Mouse (Mus musculus) neural tube, embryonic 11.5 days (tissue): ENCODE results near the gene Klhl5. TPM values are rescaled to one million over a fixed set of nuclear protein-coding genes. Genes with fewer than 3 reads are reported as not detected.
"Not testable (repeated sequence)": the region's sequence is repeated elsewhere in the genome, so short reads cannot be mapped to it uniquely, and the experiment has no call there.

Experiments used
- ATAC-seq: fragments of 200-750 bp; cut with Nextera tagmentation; 2 replicates; pipeline ENCODE4 v1.8.0; 2017; ENCODE audit warnings: moderate number of reproducible peaks, mild to moderate bottlenecking, moderate TSS enrichment, moderate library complexity; ENCODE audit not compliant: insufficient read depth, low FRiP score, low TSS enrichment
- DNase-seq: peaks from one replicate; pipeline ENCODE4 v3.0.0-alpha.2; 2015; ENCODE audit warnings: low spot score
- H3K27ac ChIP-seq: fragments of 300-500 bp; sonication (generic); 2 replicates; pipeline ENCODE4 v1.5.1; 2014; ENCODE audit warnings: low read depth, mild to moderate bottlenecking, low read length
- H3K27me3 ChIP-seq: fragments of 300-500 bp; sonication (generic); 2 replicates; pipeline ENCODE4 v1.6.1; 2014; ENCODE audit warnings: mild to moderate bottlenecking, low read length, mixed read lengths; ENCODE audit not compliant: control insufficient read depth, insufficient read depth
- H3K36me3 ChIP-seq: fragments of 300-500 bp; sonication (generic); 2 replicates; pipeline ENCODE4 v1.6.1; 2014; ENCODE audit warnings: mild to moderate bottlenecking, low read length, moderate library complexity, mixed read lengths; ENCODE audit not compliant: control insufficient read depth, insufficient read depth
- H3K4me1 ChIP-seq: fragments of 300-500 bp; sonication (generic); 2 replicates; pipeline ENCODE4 v1.6.1; 2014; ENCODE audit warnings: low read length, mixed read lengths; ENCODE audit not compliant: control insufficient read depth, insufficient read depth
- H3K4me2 ChIP-seq: fragments of 300-500 bp; sonication (generic); 2 replicates; pipeline ENCODE4 v1.6.1; 2014; ENCODE audit warnings: low read depth, mild to moderate bottlenecking, moderate library complexity
- H3K4me3 ChIP-seq: fragments of 300-500 bp; sonication (generic); 2 replicates; pipeline ENCODE4 v1.5.1; 2014; ENCODE audit warnings: low read depth, low read length
- H3K9ac ChIP-seq: fragments of 300-500 bp; sonication (generic); 2 replicates; pipeline ENCODE4 v1.6.1; 2014; ENCODE audit warnings: mild to moderate bottlenecking, low read length
- H3K9me3 ChIP-seq: fragments of 300-500 bp; sonication (generic); 2 replicates; pipeline ENCODE4 v1.6.1; 2016; ENCODE audit warnings: low read length; ENCODE audit not compliant: control insufficient read depth
- WGBS: fragments of 180-500 bp; shearing (Covaris S2); extraction: QIAGEN DNeasy Blood & Tissue Kit; methylation state at CpG from one replicate; pipeline ENCODE4 v1.1.7; 2014; 5-methylcytosine and 5-hydroxymethylcytosine counted together
- polyA plus RNA-seq: library from polyadenylated mRNA; unstranded; fragments of >200 nt; fragmentation: Nextera tagmentation; extraction: Ambion mirVana; gene quantifications from 2 replicates; pipeline ENCODE4 v1.2.1, GENCODE M21; 2014

The Klhl5 gene
- polyA plus RNA-seq, 1 experiment from 2014 or later = 26.9 TPM

- H3K4me3 ChIP-seq = no peak overlapping the region
- H3K4me1 ChIP-seq = 0 out of 2 replicates have a peak, but pooled peaks cover 3% of the 10 kb centered on the region
- H3K4me2 ChIP-seq = no peak overlapping the region
- DNase-seq (no peak), ATAC-seq (no peak)
- H3K9me3 ChIP-seq = no peaks in the 10 kb centered on the region
- no peaks in the 10 kb centered on the region for H3K27me3 ChIP-seq
- WGBS = 77% methylated on average over 3 of the region's 3 CpGs
- H3K9ac ChIP-seq = no peak overlapping the region
- H3K36me3 ChIP-seq = no peaks in the 10 kb centered on the region
- no peak overlapping the region for H3K27ac ChIP-seq
Measured at GRCm38 (mm10) chr5:65102026-65102640, 5.2 kb upstream of the Klhl5 start.

- Histone ChIP-seq H3K27me3 (no peaks in the 10 kb centered on the region), H3K36me3 (no peaks in the 10 kb centered on the region)
- 83% methylated on average over 10 of the region's 10 CpGs for WGBS
Measured at GRCm38 (mm10) chr5:65102641-65103042, 4.7 kb upstream of the Klhl5 start.

GRCm38 (mm10) chr5:65107773-65108432, 564 bp downstream of the Klhl5 start:
- ATAC-seq = peak; percentile 69
- H3K9me3 ChIP-seq = no peaks in the 10 kb centered on the region
- H3K9ac ChIP-seq = peak overlapping the region; percentile 82
- peak overlapping the region; percentile 79 for H3K4me3 ChIP-seq
- DNase-seq = no peak
- H3K27me3 ChIP-seq = no peaks in the 10 kb centered on the region
- 0 out of 2 replicates have a peak, but pooled peaks cover 3% of the 10 kb centered on the region for H3K4me1 ChIP-seq
- H3K4me2 ChIP-seq = peak overlapping the region; percentile 69
- WGBS = 4% methylated on average over 42 of the region's 42 CpGs
- no peaks in the 10 kb centered on the region for H3K36me3 ChIP-seq
- H3K27ac ChIP-seq = peak overlapping the region; percentile 69; the same call in 1 of the 2 replicates

More at GRCm38 (mm10) chr5:65102641-65103042, 4.7 kb upstream of the Klhl5 start:
- no peak overlapping the region for H3K27ac ChIP-seq
- no peaks in the 10 kb centered on the region for H3K9me3 ChIP-seq
- no peak for ATAC-seq
- H3K4me2 ChIP-seq = no peak overlapping the region
- H3K9ac ChIP-seq = no peak overlapping the region
- H3K4me3 ChIP-seq = no peak overlapping the region
- DNase-seq = no peak
- H3K4me1 ChIP-seq = 0 out of 2 replicates have a peak, but pooled peaks cover 3% of the 10 kb centered on the region

GRCm38 (mm10) chr5:65112225-65112624, 4.9 kb downstream of the Klhl5 start:
- H3K27me3 ChIP-seq, H3K9ac ChIP-seq, H3K4me2 ChIP-seq, H3K4me3 ChIP-seq, H3K9me3 ChIP-seq, H3K4me1 ChIP-seq, ATAC-seq, H3K36me3 ChIP-seq, H3K27ac ChIP-seq, DNase-seq: not testable (repeated sequence)
- 82% methylated on average over 3 of the region's 3 CpGs for WGBS

GRCm38 (mm10) chr5:65113323-65113722, 6.0 kb downstream of the Klhl5 start:
- no peaks in the 10 kb centered on the region for H3K36me3 ChIP-seq
- 94% methylated on average over 6 of the region's 6 CpGs for WGBS

GRCm38 (mm10) chr5:65116789-65117188, 9.4 kb downstream of the Klhl5 start:
- H3K36me3 ChIP-seq = no peaks in the 10 kb centered on the region
- H3K27ac ChIP-seq = no peak overlapping the region
- H3K9ac ChIP-seq = no peak overlapping the region
- WGBS = 94% methylated on average over 2 of the region's 2 CpGs
- DNase-seq = no peak
- H3K4me1 ChIP-seq = no peaks in the 10 kb centered on the region
- no peaks in the 10 kb centered on the region for H3K27me3 ChIP-seq
- H3K4me3 ChIP-seq = no peak overlapping the region
- H3K9me3 ChIP-seq = no peaks in the 10 kb centered on the region
- no peak overlapping the region for H3K4me2 ChIP-seq
- no peak for ATAC-seq

More at GRCm38 (mm10) chr5:65113323-65113722, 6.0 kb downstream of the Klhl5 start:
- no peak for ATAC-seq
- H3K9me3 ChIP-seq = no peaks in the 10 kb centered on the region
- no peak overlapping the region for H3K9ac ChIP-seq
- no peak overlapping the region for H3K27ac ChIP-seq
- H3K4me1 ChIP-seq = no peaks in the 10 kb centered on the region
- no peak overlapping the region for H3K4me2 ChIP-seq
- no peaks in the 10 kb centered on the region for H3K27me3 ChIP-seq
- H3K4me3 ChIP-seq = no peak overlapping the region
- DNase-seq = no peak

- no peaks in the 10 kb centered on the region for H3K36me3 ChIP-seq
- no peak for DNase-seq
- H3K27me3 ChIP-seq = no peaks in the 10 kb centered on the region
- H3K9ac ChIP-seq = no peak overlapping the region
- ATAC-seq = no peak
- H3K4me3 ChIP-seq = no peak overlapping the region
- WGBS = 84% methylated on average over 1 of the region's 1 CpGs
- H3K27ac ChIP-seq = no peak overlapping the region
- H3K4me1 ChIP-seq = no peaks in the 10 kb centered on the region
- H3K9me3 ChIP-seq = no peaks in the 10 kb centered on the region
- H3K4me2 ChIP-seq = no peak overlapping the region
Measured at GRCm38 (mm10) chr5:65119495-65119894, 12.2 kb downstream of the Klhl5 start.

- no peaks in the 10 kb centered on the region for H3K27me3 ChIP-seq
- 67% methylated on average over 3 of the region's 3 CpGs for WGBS
Measured at GRCm38 (mm10) chr5:65119918-65120317, 12.6 kb downstream of the Klhl5 start.

GRCm38 (mm10) chr5:65122616-65123015, 15.3 kb downstream of the Klhl5 start:
- no peak overlapping the region for H3K4me2 ChIP-seq
- no peaks in the 10 kb centered on the region for H3K36me3 ChIP-seq
- H3K4me1 ChIP-seq = no peaks in the 10 kb centered on the region
- H3K27me3 ChIP-seq = no peaks in the 10 kb centered on the region
- H3K9me3 ChIP-seq = no peaks in the 10 kb centered on the region
- no peak overlapping the region for H3K4me3 ChIP-seq
- 93% methylated on average over 3 of the region's 3 CpGs for WGBS
- DNase-seq = no peak
- H3K9ac ChIP-seq = no peak overlapping the region
- no peak overlapping the region for H3K27ac ChIP-seq
- ATAC-seq = no peak

More at GRCm38 (mm10) chr5:65119918-65120317, 12.6 kb downstream of the Klhl5 start:
- Histone ChIP-seq H3K9me3 (no peaks in the 10 kb centered on the region), H3K4me2 (no peak overlapping the region), H3K9ac (no peak overlapping the region), H3K36me3 (no peaks in the 10 kb centered on the region), H3K27ac (no peak overlapping the region), H3K4me3 (no peak overlapping the region), H3K4me1 (no peaks in the 10 kb centered on the region)
- DNase-seq = no peak
- ATAC-seq = no peak
